8 mouse cellular contexts compared by ENCODE assay signal in the genomic region with DNA sequence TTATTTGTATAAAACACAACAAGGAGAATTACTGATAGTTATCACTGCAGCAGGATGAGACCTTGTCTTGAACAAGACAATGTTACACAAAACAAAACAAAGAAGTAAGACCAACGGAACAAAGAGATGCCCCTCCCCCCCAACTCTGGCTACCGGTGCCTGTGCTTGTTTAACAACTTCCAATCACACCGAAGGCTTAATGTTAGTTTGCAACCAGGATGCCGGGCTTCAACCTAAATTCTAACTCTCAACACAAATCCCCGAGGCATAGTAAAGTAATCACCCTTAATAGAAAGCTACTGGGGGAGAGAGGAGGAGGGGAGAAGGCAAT.
DNase-seq lines count a peak whose midpoint lies in the region; ATAC-seq and TF ChIP-seq lines count a peak whose summit lies in the region.

No protein-coding gene starts in this region.

- 0 out of 2 replicates have a peak, but pooled peaks have one; percentile 11 for ATAC-seq in frontal cortex, adult (ENCODE audit: low TSS enrichment)
- ATAC-seq in hindbrain, embryonic 11.5 days (ENCODE audit: low FRiP score), result peak; percentile 21; the same call in 1 of the 2 replicates
- ATAC-seq in midbrain, embryonic 16.5 days, result peak; percentile 19

- no peak for TF ChIP-seq POLR2A in testis, adult 2 months (IDR thresholded peaks at IDR 0.05; ENCODE audit: control insufficient read depth, low read depth, low read length)

- H3K36me3 ChIP-seq in testis, adult 2 months (ENCODE audit: control insufficient read depth, insufficient read depth, low read length), result no peaks in the 10 kb centered on the region
- no peaks in the 10 kb centered on the region for H3K36me3 ChIP-seq in hindbrain, embryonic 11.5 days (ENCODE audit: control insufficient read depth, insufficient read depth, low read length)
- no peaks in the 10 kb centered on the region for H3K36me3 ChIP-seq in midbrain, embryonic 16.5 days (ENCODE audit: control insufficient read depth, insufficient read depth, low read length)

- H3K4me1 ChIP-seq in testis, adult 2 months (ENCODE audit: control insufficient read depth, insufficient read depth, low read length), result peaks cover 12% of the 10 kb centered on the region
- 0 out of 2 replicates have a peak, but pooled peaks cover 4% of the 10 kb centered on the region for H3K4me1 ChIP-seq in hindbrain, embryonic 11.5 days (replicated peaks; ENCODE audit: control insufficient read depth, insufficient read depth, low read length)
- peaks cover 13% of the 10 kb centered on the region for H3K4me1 ChIP-seq in midbrain, embryonic 16.5 days (ENCODE audit: control insufficient read depth, insufficient read depth, low read length)

- TF ChIP-seq CTCF in testis, adult 2 months (IDR thresholded peaks at IDR 0.05; ENCODE audit: control insufficient read depth, insufficient read depth, insufficient replicate concordance, low read depth, low read length), result no peak

- no peaks in the 10 kb centered on the region for H3K27me3 ChIP-seq in testis, adult 2 months (ENCODE audit: control insufficient read depth, insufficient read depth, low read length)
- no peaks in the 10 kb centered on the region; the same call in 1 of the 2 replicates for H3K27me3 ChIP-seq in hindbrain, embryonic 11.5 days (ENCODE audit: control insufficient read depth, insufficient read depth, low read length)
- no peaks in the 10 kb centered on the region for H3K27me3 ChIP-seq in midbrain, embryonic 16.5 days (ENCODE audit: control insufficient read depth, insufficient read depth, low read depth, low read length)

- no peak for DNase-seq in frontal cortex, postnatal 10 days (ENCODE audit: low spot score in 2 of 2)
- no peak for DNase-seq in testis, postnatal 14 days (ENCODE audit: low spot score)
- DNase-seq in hindbrain, embryonic 11.5 days (ENCODE audit: low spot score), result no peak
- peak; percentile 7 for DNase-seq in liver
- DNase-seq in layer of hippocampus, adult 8-10 months (ENCODE audit: low spot score in 2 of 2), result no peak

- no peaks in the 10 kb centered on the region for H3K9me3 ChIP-seq in hindbrain, embryonic 11.5 days (ENCODE audit: control insufficient read depth, low read length)
- H3K9me3 ChIP-seq in midbrain, embryonic 16.5 days (replicated peaks; ENCODE audit: control insufficient read depth, low read length, poor library complexity, severe bottlenecking), result no peaks in the 10 kb centered on the region

- peak overlapping the region; percentile 45; the same call in 1 of the 2 replicates for H3K9ac ChIP-seq in hindbrain, embryonic 11.5 days (ENCODE audit: low read depth, low read length)
- peak overlapping the region; percentile 63 for H3K9ac ChIP-seq in midbrain, embryonic 16.5 days (ENCODE audit: low read depth, low read length)

- 7% methylated on average over 5 of the region's 5 CpGs for WGBS in hindbrain, embryonic 11.5 days
- 5% methylated on average over 5 of the region's 5 CpGs for WGBS in midbrain, embryonic 16.5 days

- peak overlapping the region; percentile 56 for H3K4me2 ChIP-seq in hindbrain, embryonic 11.5 days (replicated peaks; ENCODE audit: low read depth, low read length)
- peak overlapping the region; percentile 51 for H3K4me2 ChIP-seq in midbrain, embryonic 16.5 days (ENCODE audit: low read length)

- peak overlapping the region; percentile 61 for H3K27ac ChIP-seq in testis, adult 2 months (ENCODE audit: control insufficient read depth, insufficient read depth, low read depth, low read length)
- H3K27ac ChIP-seq in hindbrain, embryonic 11.5 days (ENCODE audit: low read depth, low read length), result peak overlapping the region; percentile 92
- H3K27ac ChIP-seq in midbrain, embryonic 16.5 days (ENCODE audit: low read length), result peak overlapping the region; percentile 96

- H3K4me3 ChIP-seq in testis, adult 2 months (ENCODE audit: control insufficient read depth, low read depth, low read length), result peak overlapping the region; percentile 78
- peak overlapping the region; percentile 32 for H3K4me3 ChIP-seq in hindbrain, embryonic 11.5 days (ENCODE audit: low read depth, low read length)
- H3K4me3 ChIP-seq in midbrain, embryonic 16.5 days (ENCODE audit: low read depth, low read length), result peak overlapping the region; percentile 41
